Mouse (Mus musculus) limb, embryonic 13.5 days (tissue): ENCODE results near the gene Ifi213. TPM values are rescaled to one million over a fixed set of nuclear protein-coding genes. Genes with fewer than 3 reads are reported as not detected.
"Not testable (repeated sequence)": the region's sequence is repeated elsewhere in the genome, so short reads cannot be mapped to it uniquely, and the experiment has no call there.

Source experiments
- ATAC-seq: fragments of 200-750 bp; cut with Nextera tagmentation; 2 replicates; pipeline ENCODE4 v1.8.0; 2017; ENCODE audit warnings: low read depth, moderate number of reproducible peaks, moderate TSS enrichment; ENCODE audit not compliant: low FRiP score
- H3K27ac ChIP-seq: fragments of 300-500 bp; sonication (generic); 2 replicates; pipeline ENCODE4 v1.5.1; 2015; ENCODE audit warnings: inconsistent platforms, mild to moderate bottlenecking, moderate library complexity
- H3K27me3 ChIP-seq: fragments of 300-500 bp; sonication (generic); 2 replicates; pipeline ENCODE4 v1.6.1; 2015; ENCODE audit warnings: mild to moderate bottlenecking, inconsistent platforms
- H3K36me3 ChIP-seq: fragments of 300-500 bp; sonication (generic); 2 replicates; pipeline ENCODE4 v1.6.1; 2015; ENCODE audit warnings: inconsistent platforms, mild to moderate bottlenecking, moderate library complexity
- H3K4me1 ChIP-seq: fragments of 300-500 bp; sonication (generic); 2 replicates; pipeline ENCODE4 v1.6.1; 2015; ENCODE audit warnings: inconsistent platforms
- H3K4me2 ChIP-seq: fragments of 300-500 bp; sonication (generic); replicated peaks from 2 replicates; pipeline ENCODE4 v1.6.1; 2015; ENCODE audit warnings: inconsistent platforms, mild to moderate bottlenecking, moderate library complexity
- H3K4me3 ChIP-seq: fragments of 300-500 bp; sonication (generic); 2 replicates; pipeline ENCODE4 v1.5.1; 2015; ENCODE audit warnings: moderate library complexity, mild to moderate bottlenecking, inconsistent platforms
- H3K9ac ChIP-seq: fragments of 300-500 bp; sonication (generic); 2 replicates; pipeline ENCODE4 v1.6.1; 2015; ENCODE audit warnings: mild to moderate bottlenecking, inconsistent platforms
- H3K9me3 ChIP-seq: fragments of 300-500 bp; sonication (generic); 2 replicates; pipeline ENCODE4 v1.6.1; 2016; ENCODE audit warnings: inconsistent platforms
- WGBS: fragments of 180-500 bp; shearing (Covaris S2); methylation state at CpG from one replicate; pipeline ENCODE4 v1.1.7; 2015; 5-methylcytosine and 5-hydroxymethylcytosine counted together
- microRNA-seq: library from miRNA; unstranded; fragments of <30 nt; microRNA quantifications from one replicate; pipeline ENCODE4, GENCODE M21; 2016
- polyA plus RNA-seq: library from polyadenylated mRNA; unstranded; fragments of >200 nt; fragmentation: Nextera tagmentation; extraction: Ambion mirVana; gene quantifications from 2 replicates; pipeline ENCODE4 v1.2.1, GENCODE M21; 2015

Gene Ifi213
- polyA plus RNA-seq, 1 experiment from 2014 or later, result not detected

GRCm38 (mm10) chr1:173548798-173549197 is 50.3 kb downstream of the Ifi213 start:
- H3K4me2 ChIP-seq, H3K4me1 ChIP-seq, H3K27ac ChIP-seq, H3K4me3 ChIP-seq, H3K9me3 ChIP-seq, H3K27me3 ChIP-seq, ATAC-seq, H3K36me3 ChIP-seq, H3K9ac ChIP-seq: not testable (repeated sequence)
- WGBS, result 84% methylated on average over 3 of the region's 3 CpGs

- 88% methylated on average over 3 of the region's 3 CpGs for WGBS
Measured at GRCm38 (mm10) chr1:173535791-173536190, 63.3 kb downstream of the Ifi213 start, which contains the start of gene Ifi214. Ifi214 (minus strand) TSS chr1:173535957.

GRCm38 (mm10) chr1:173521452-173521851 is 77.6 kb downstream of the Ifi213 start:
- Histone ChIP-seq H3K9ac (no peak overlapping the region), H3K4me3 (no peak overlapping the region), H3K27ac (no peak overlapping the region), H3K9me3 (no peaks in the 10 kb centered on the region), H3K4me1 (no peaks in the 10 kb centered on the region), H3K27me3 (no peaks in the 10 kb centered on the region), H3K4me2 (no peak overlapping the region), H3K36me3 (no peaks in the 10 kb centered on the region)
- ATAC-seq, result no peak

More at GRCm38 (mm10) chr1:173535791-173536190, 63.3 kb downstream of the Ifi213 start, which contains the start of gene Ifi214:
- not testable (repeated sequence) for H3K36me3 ChIP-seq, H3K4me3 ChIP-seq, H3K27ac ChIP-seq, H3K4me1 ChIP-seq, H3K27me3 ChIP-seq, H3K9me3 ChIP-seq, H3K9ac ChIP-seq, H3K4me2 ChIP-seq, ATAC-seq

Small RNA genes within 50 kb of the gene (microRNA-seq; reads per million reads assigned to microRNA genes)
- gene Gm44339 (not detected), gene Gm44481 (not detected)

Other genes with a start within 250 kb of the Ifi213 start
- 1.1 and 1.3 TPM in 2 replicates for gene Aim2, start 248.4 kb downstream of the Ifi213 start, polyA plus RNA-seq
- gene Cadm3, start 231.6 kb downstream of the Ifi213 start, polyA plus RNA-seq, result 0.67 and 0.86 TPM in 2 replicates
- gene Ifi206, start 108.2 kb downstream of the Ifi213 start, polyA plus RNA-seq, result not detected in 2 replicates
- not detected in 2 replicates for gene Ifi214, start 63.3 kb downstream of the Ifi213 start, polyA plus RNA-seq
- gene Ifi209, start 31.6 kb upstream of the Ifi213 start, polyA plus RNA-seq, result 0.04 and 0.11 TPM in 2 replicates
- gene Ifi208, start 74.4 kb upstream of the Ifi213 start, polyA plus RNA-seq, result not detected in 2 replicates
- 0.52 and 0.78 TPM in 2 replicates for gene Ifi207, start 142.5 kb upstream of the Ifi213 start, polyA plus RNA-seq
- 1.3 and 1.4 TPM in 2 replicates for gene Ifi204, start 167.7 kb upstream of the Ifi213 start, polyA plus RNA-seq